Mouse (Mus musculus): Measurements from ENCODE around the gene Tk1.
"Not testable (repeated sequence)": the region's sequence is repeated elsewhere in the genome, so short reads cannot be mapped to it uniquely, and the experiment has no call there.

The Tk1 gene

GRCm38 (mm10) chr11:117823411-117823810 is 2.5 kb downstream of the Tk1 start:
- DNase-seq (ENCODE audit: low read depth, low spot score): no peak

DNA sequence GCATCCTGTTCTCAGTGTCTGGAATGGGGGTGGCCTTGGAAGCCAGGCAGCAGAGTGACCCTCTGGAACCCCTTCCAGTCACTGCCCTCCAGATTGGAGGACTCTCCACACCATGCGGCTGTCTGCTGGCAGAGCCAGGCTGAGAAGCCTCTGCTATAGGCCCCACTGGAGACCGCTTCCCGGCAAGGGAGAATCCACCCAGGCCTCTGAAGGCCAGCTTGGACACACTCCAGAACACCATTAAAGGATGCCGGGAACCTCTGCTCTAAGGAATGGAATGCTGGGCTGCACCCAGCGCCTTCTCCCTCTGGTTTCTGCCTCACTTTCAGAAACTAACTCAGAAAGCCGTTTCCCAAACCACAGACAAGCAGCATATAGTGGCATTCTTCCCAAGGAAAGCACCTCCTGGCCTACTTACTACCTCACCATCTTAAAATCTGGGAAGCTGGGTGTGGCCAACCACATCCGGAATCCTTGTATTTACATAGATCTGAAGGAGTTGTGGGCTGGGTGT is 3.1 kb downstream of the Tk1 start:
- no peak for DNase-seq (ENCODE audit: low read depth, low spot score)

GRCm38 (mm10) chr11:117821868-117822267 is 4.0 kb downstream of the Tk1 start:
- no peak for DNase-seq (ENCODE audit: low read depth, low spot score)

DNA sequence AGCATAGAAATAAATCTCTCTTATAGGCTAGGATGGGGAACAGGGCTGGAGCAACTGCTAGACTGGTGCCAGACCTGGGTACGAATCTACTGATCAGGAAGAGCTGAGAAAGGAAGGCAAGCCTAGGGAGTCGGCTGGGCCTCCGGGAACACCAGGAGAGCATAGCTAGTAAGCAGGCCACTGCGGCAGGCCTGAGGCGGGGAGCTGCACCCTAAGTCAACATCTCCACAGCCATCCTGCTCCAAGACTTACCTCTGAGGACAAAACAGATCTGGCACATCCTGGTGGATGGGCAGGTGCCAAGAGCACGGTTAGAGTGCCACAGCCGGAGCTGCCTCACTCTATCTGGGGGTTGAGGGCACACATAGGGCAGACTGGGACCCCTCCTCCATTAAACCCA is 5.7 kb downstream of the Tk1 start:
- DNase-seq (ENCODE audit: low read depth, low spot score): no peak

DNA sequence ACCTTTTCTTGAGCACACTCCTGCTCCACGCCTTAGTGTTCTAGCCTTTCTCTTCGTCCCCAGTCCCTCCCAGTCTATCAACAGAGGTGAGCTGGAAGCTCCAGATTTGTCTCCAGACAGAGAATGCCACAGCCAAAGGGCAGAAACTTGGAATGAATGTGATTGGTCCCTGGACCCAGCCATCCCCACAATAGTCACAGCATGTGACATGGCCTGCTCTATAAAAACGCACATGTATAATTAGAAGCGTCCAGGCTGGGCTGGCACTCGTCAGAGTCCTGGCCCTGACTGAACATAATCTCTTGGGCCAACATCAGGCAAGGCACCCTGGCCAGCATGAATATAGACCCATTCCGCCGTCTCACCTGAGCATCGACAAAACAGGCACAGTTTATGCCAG is 6.8 kb downstream of the Tk1 start:
- DNase-seq (ENCODE audit: low read depth, low spot score): no peak

DNA sequence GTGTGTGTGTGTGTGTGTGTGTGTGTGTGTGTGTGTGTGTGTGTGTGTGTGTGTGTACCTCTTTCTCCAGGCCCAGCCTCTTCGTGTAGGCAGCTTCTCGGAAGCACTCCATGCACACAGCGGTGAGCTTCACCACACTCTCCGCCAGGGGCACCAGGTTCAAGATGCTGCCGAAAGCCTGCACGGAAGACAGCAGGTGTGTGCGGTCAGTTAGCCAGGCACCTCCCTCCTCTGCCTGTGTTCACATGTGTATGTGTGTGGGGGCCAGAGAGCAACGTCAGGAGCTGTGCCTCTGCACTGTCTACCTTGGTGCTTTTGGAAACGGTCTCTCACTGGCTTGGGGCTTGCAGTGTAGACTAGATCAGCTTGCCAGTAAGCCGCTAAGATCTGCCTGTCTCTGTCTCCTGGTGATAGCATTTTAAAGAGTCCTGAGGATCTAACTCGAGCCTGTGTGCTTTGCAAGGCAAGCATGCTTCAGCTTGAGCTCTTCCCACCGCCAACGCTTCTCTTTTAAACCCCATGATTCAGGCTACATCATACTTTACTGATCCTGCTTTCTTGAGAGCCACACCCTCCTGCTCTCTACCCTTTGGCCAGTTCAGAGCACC is 9.4 kb downstream of the Tk1 start:
- no peak for DNase-seq (ENCODE audit: low read depth, low spot score)

- not testable (repeated sequence) for DNase-seq (ENCODE audit: low read depth, low spot score)
Measured at GRCm38 (mm10) chr11:117815850-117816249, 10.0 kb downstream of the Tk1 start.

DNA sequence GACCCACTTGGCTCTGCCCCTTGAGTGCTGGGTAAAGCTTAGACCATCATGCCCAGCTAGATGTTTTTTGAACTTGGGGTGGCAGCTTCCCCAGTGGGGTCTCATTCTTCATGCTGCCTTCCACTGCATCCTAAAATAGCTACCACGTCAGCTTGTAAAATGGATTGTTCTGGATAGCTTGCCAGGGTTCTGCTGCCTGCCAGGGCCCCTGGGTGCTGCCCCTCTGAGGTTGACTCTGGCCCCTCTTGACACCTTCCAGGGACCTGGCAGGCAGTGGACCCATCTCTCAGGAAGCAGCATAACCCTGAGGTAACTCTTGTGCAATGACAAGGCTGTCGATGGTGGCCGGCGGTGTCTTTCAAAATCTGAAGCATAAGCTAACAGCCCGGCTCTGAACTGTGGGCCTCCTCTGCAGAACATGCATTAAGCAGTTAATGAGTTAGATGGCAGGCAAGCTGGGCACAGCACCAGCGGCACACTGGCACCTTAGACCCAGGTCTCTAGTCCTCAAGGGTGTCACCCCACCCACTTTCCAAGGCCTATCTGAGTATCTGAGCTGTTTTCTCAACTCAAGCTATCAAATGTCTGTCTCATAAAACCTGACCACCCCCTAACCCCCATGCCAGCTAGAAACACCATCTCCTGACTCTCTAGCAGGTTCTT is 11.1 kb downstream of the Tk1 start:
- no peak for DNase-seq (ENCODE audit: low read depth, low spot score)

DNA sequence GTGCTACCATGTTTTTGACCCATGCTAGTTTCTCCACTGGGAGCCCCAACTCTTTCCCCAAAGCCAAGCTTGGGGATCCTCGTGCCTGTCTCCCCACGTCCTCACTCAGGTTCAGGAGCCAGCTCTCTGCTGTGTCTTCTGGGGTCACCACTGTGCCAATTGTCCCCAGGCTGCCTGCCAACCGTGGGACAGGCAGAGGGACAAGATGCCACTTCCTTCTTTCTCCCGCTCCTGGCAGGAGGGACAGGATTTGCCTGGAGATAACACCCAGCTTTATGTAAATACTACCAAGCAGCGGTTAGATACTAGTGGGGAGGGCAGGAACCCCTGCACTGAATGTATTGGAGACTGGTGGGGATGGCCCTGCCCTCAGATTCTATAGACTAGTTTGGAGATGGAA is 12.0 kb downstream of the Tk1 start:
- no peak for DNase-seq (ENCODE audit: low read depth, low spot score)

GRCm38 (mm10) chr11:117810401-117811046 is 15.4 kb downstream of the Tk1 start:
- DNase-seq (ENCODE audit: low read depth, low spot score): peak; percentile 85

DNA sequence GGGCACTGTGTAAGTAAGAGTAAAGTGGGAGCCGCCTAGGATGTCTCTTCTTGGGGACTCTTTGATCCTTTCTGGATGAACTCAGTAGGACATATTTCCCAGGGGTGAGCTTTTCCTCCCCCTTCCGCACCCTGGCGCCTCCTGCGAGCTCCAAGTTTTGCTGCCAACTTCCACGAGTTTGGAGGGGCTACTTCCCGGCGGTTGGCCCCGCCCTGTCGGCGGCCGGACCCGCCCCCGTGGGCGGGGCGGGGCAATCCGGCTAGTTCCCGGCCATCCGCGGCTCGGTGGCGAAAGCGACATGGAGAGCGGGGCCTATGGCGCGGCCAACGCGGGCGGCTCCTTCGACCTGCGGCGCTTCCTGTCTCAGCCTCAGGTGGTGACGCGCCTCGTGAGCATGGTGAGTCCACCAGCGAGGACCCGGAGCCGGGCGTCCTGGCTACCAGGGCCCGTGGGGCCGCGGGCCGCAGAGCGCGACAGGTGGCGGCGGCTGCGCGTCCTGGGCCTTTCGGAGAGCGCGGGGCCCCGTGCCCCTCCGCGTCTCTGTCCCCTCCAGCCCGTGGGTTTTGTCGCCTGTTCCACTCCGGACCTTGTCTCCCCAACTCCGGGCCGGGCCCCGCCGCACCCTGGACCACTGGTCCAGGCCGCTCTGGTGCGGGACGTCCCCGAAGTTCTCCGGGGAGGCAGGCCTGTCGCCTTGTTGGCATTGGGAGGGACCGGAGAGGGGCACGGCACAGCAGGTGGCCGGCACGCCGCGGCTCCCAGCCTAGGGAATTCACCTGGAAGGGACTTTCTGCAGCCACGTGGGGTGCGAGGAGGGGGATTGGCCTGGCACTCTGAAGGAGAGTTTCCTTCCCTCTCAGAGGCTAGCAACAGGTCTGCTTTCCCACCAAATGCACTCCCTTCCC is 16.2 kb downstream of the Tk1 start, which contains the start of the genes Gm20708 and Syngr2:
Gene Gm20708 (plus strand): TSS at position 262 of the 905 bp plus-strand sequence.
Gene Syngr2 (plus strand): TSS at position 262 of the 905 bp plus-strand sequence.
- peak; percentile 72 for DNase-seq (ENCODE audit: low read depth, low spot score)

DNA sequence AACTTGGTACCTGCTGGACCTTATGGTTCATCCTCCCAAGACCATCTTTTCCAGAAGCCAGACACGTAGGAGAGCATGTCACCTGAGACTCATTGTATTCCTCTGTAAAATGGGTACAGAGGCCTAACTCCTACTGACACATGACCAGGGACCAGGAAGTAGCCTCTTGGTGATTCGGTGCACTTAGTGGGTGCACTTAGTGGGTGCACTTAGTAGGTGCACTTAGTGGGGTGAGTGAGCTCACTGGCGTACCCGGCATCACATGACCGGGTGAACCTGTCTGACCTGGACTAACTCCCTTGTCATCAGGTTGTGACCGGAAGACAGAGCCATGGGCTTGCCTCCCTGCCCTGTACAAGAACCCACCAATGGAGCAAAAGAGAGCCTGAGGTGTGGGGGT is 19.1 kb downstream of the Tk1 start:
- no peak for DNase-seq (ENCODE audit: low read depth, low spot score)

- no peak for DNase-seq (ENCODE audit: low read depth, low spot score)
Measured at GRCm38 (mm10) chr11:117803166-117803688, 22.7 kb downstream of the Tk1 start.

- no peak for DNase-seq (ENCODE audit: low read depth, low spot score)
Measured at GRCm38 (mm10) chr11:117801650-117802049, 24.2 kb downstream of the Tk1 start.

DNA sequence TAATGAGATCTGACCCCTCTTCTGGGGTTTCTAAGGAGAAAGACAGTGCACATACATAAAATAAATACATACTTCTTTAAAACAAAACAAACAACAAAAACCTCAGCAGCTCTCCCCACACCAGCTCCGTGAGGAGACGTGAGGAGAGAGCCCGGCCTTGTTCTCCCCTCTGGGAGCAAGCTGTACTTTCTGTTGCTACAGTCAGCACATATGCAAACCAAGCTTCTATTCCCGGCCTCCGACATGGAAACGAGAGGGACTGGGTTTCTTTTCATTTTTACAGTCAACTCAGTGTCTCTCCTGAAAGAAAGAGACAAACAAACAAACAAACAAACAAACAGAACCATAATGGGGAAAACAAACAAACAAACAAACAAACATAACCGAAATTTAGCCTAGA is 25.9 kb downstream of the Tk1 start:
- DNase-seq (ENCODE audit: low read depth, low spot score): no peak

GRCm38 (mm10) chr11:117799174-117799573 is 26.7 kb downstream of the Tk1 start:
- DNase-seq (ENCODE audit: low read depth, low spot score): no peak

DNA sequence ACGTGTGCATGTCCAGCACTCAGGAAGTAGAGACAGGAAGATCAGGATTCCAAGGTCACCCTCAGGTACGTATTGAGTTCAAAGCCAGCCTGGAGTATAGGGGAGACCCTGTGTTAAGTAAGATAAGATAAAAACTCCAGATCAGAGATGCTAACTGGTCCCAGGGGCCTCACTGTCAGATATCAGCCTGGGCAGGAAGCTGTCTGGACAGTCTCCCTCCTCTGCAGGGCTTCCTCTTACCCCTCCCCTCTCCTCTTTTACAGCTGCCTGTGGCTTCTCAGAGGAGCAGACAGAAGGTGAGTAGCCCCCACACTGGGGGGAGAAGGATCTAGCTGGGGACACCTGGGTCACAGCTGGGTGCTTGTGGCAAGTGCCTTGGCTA is 27.7 kb downstream of the Tk1 start:
- DNase-seq (ENCODE audit: low read depth, low spot score): peak; percentile 26

GRCm38 (mm10) chr11:117797511-117798159 is 28.3 kb downstream of the Tk1 start, which contains the start of gene 6030468B19Rik:
Gene 6030468B19Rik, plus strand, starts transcription at chr11:117797660.
- no peak for DNase-seq (ENCODE audit: low read depth, low spot score)

DNA sequence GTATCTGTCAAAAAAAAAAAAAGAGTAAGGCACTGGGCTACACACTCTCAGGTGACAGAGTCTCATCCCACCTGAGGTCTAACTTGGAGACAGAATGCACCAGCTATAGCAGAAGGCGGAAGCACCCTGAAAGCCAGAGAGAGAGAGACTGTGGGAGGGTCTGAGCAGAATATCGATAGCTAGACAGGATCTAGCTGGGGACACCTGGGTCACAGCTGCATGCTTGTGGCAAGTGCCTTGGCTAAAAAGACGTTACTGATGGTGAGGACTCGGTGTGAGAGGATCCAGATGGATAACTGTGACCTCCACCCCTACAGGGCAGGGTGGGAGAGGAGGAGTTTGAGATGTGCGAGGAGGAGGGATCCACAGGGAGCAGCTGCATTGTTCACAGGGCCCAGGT is 28.9 kb downstream of the Tk1 start:
- DNase-seq (ENCODE audit: low read depth, low spot score): no peak

GRCm38 (mm10) chr11:117794035-117794551 is 31.8 kb downstream of the Tk1 start:
- peak; percentile 19 for DNase-seq (ENCODE audit: low read depth, low spot score)
